Mouse (Mus musculus) liver, adult 2 months (tissue): ENCODE data around the gene Abcf1. TPM values are rescaled to one million over a fixed set of nuclear protein-coding genes. Genes with fewer than 3 reads are reported as not detected.
"Not testable (repeated sequence)": the region's sequence is repeated elsewhere in the genome, so short reads cannot be mapped to it uniquely, and the experiment has no call there.

ENCODE experiments used
- DNase-seq: peaks from one replicate; pipeline ENCODE4 v3.0.0-alpha.2; 2011; ENCODE audit warnings: low read depth, low spot score; ENCODE audit errors: extremely low read depth
- H3K27ac ChIP-seq: fragments of 200-500 bp; replicated peaks from 2 replicates; pipeline ENCODE4 v1.5.1; 2012; ENCODE audit warnings: low read depth, mild to moderate bottlenecking, control low read depth, inconsistent platforms, low read length; ENCODE audit not compliant: insufficient read depth
- H3K27me3 ChIP-seq: fragments of 200-500 bp; 2 replicates; pipeline ENCODE4 v1.6.1; 2012; ENCODE audit warnings: mild to moderate bottlenecking, moderate library complexity, low read length, inconsistent platforms; ENCODE audit not compliant: control insufficient read depth, insufficient read depth
- H3K36me3 ChIP-seq: fragments of 200-500 bp; 2 replicates; pipeline ENCODE4 v1.6.1; 2012; ENCODE audit warnings: low read length, inconsistent platforms; ENCODE audit not compliant: control insufficient read depth, insufficient read depth
- H3K4me1 ChIP-seq: fragments of 200-500 bp; 2 replicates; pipeline ENCODE4 v1.6.1; 2011; ENCODE audit warnings: low read length; ENCODE audit not compliant: control insufficient read depth, insufficient read depth
- H3K4me3 ChIP-seq: fragments of 200-500 bp; 2 replicates; pipeline ENCODE4 v1.5.1; 2011; ENCODE audit warnings: low read depth, mild to moderate bottlenecking, control low read depth, low read length, moderate library complexity; ENCODE audit not compliant: insufficient read depth
- H3K79me2 ChIP-seq: fragments of 200-500 bp; 2 replicates; pipeline ENCODE4 v1.6.1; 2012; ENCODE audit warnings: inconsistent platforms, mild to moderate bottlenecking, low read length, moderate library complexity; ENCODE audit not compliant: control insufficient read depth, insufficient read depth
- H3K9ac ChIP-seq: fragments of 200-500 bp; 2 replicates; pipeline ENCODE4 v1.6.1; 2012; ENCODE audit warnings: low read depth, mild to moderate bottlenecking, control low read depth, inconsistent platforms, low read length
- CTCF ChIP-seq: fragments of 200-500 bp; IDR thresholded peaks from 2 replicates; pipeline ENCODE4 v1.5.1; 2011; ENCODE audit warnings: low read depth, low read length, control low read depth
- POLR2A ChIP-seq: fragments of 200-500 bp; IDR thresholded peaks from 2 replicates; pipeline ENCODE4 v1.6.1; 2011; ENCODE audit warnings: low read length, control low read depth; ENCODE audit not compliant: insufficient read depth; ENCODE audit errors: extremely low read depth
- WGBS: fragments of 180-500 bp; shearing (Covaris S2); methylation state at CpG from one replicate; pipeline ENCODE4 v1.1.7; 2018; 5-methylcytosine and 5-hydroxymethylcytosine counted together
- polyA plus RNA-seq: library from polyadenylated mRNA; depleted of rRNA; stranded (reverse); fragments of >200 nt; gene quantifications from 2 replicates; pipeline ENCODE4 v1.2.3, GENCODE M21; 2012
- total RNA-seq: library from RNA; depleted of rRNA; stranded (reverse); fragments of >200 nt; gene quantifications from 2 replicates; pipeline ENCODE4 v1.2.3, GENCODE M21; 2014

The Abcf1 gene
- total and polyA plus RNA-seq, 2 experiments: 24.1 to 43.2 TPM

GRCm38 (mm10) chr17:35939941-35940340 lies 29.6 kb downstream of the Abcf1 start:
- no peaks in the 10 kb centered on the region for H3K4me1 ChIP-seq
- H3K79me2 ChIP-seq: no peaks in the 10 kb centered on the region
- no peak overlapping the region for H3K4me3 ChIP-seq
- no peak overlapping the region for H3K9ac ChIP-seq
- H3K27ac ChIP-seq: no peak overlapping the region
- H3K27me3 ChIP-seq: no peaks in the 10 kb centered on the region
- WGBS: 63% methylated on average over 1 of the region's 1 CpGs
- no peak for TF ChIP-seq POLR2A
- H3K36me3 ChIP-seq: no peaks in the 10 kb centered on the region
- DNase-seq: no peak

GRCm38 (mm10) chr17:35939108-35939507 lies 30.5 kb downstream of the Abcf1 start:
- TF ChIP-seq POLR2A: no peak
- no peak for TF ChIP-seq CTCF
- H3K27me3 ChIP-seq: no peaks in the 10 kb centered on the region
- 66% methylated on average over 2 of the region's 2 CpGs for WGBS

GRCm38 (mm10) chr17:35937700-35938348 lies 31.7 kb downstream of the Abcf1 start:
- H3K36me3 ChIP-seq: no peaks in the 10 kb centered on the region
- TF ChIP-seq POLR2A (no peak), CTCF (peak; percentile 88)
- H3K4me3 ChIP-seq: no peak overlapping the region
- H3K27me3 ChIP-seq: no peaks in the 10 kb centered on the region
- peak; percentile 57 for DNase-seq
- H3K9ac ChIP-seq: no peak overlapping the region
- H3K4me1 ChIP-seq: no peaks in the 10 kb centered on the region
- H3K79me2 ChIP-seq: no peaks in the 10 kb centered on the region
- 18% methylated on average over 2 of the region's 2 CpGs for WGBS
- H3K27ac ChIP-seq: no peak overlapping the region

More at GRCm38 (mm10) chr17:35939108-35939507, 30.5 kb downstream of the Abcf1 start:
- Histone ChIP-seq H3K27ac (no peak overlapping the region), H3K79me2 (no peaks in the 10 kb centered on the region), H3K36me3 (no peaks in the 10 kb centered on the region), H3K4me3 (no peak overlapping the region), H3K9ac (no peak overlapping the region), H3K4me1 (no peaks in the 10 kb centered on the region)
- no peak for DNase-seq

- not testable (repeated sequence) for DNase-seq, H3K4me3 ChIP-seq, H3K27me3 ChIP-seq, H3K9ac ChIP-seq, H3K27ac ChIP-seq, H3K36me3 ChIP-seq, H3K4me1 ChIP-seq, H3K79me2 ChIP-seq
- WGBS: 86% methylated on average over 14 of the region's 14 CpGs
Measured at GRCm38 (mm10) chr17:35935763-35936162, 33.8 kb downstream of the Abcf1 start.

- H3K4me1 ChIP-seq: no peaks in the 10 kb centered on the region
- no peak overlapping the region for H3K4me3 ChIP-seq
- H3K36me3 ChIP-seq: peaks cover 25% of the 10 kb centered on the region
- no peaks in the 10 kb centered on the region for H3K27me3 ChIP-seq
- peak; percentile 41 for DNase-seq
- no peaks in the 10 kb centered on the region for H3K79me2 ChIP-seq
- TF ChIP-seq CTCF (no peak), POLR2A (no peak)
- H3K27ac ChIP-seq: no peak overlapping the region
- WGBS: 80% methylated on average over 4 of the region's 4 CpGs
- H3K9ac ChIP-seq: no peak overlapping the region
Measured at GRCm38 (mm10) chr17:35932608-35933007, 37.0 kb downstream of the Abcf1 start.

- no peaks in the 10 kb centered on the region for H3K79me2 ChIP-seq
- H3K4me3 ChIP-seq: no peak overlapping the region
- DNase-seq: no peak
- H3K27ac ChIP-seq: no peak overlapping the region
- 92% methylated on average over 12 of the region's 12 CpGs for WGBS
- H3K27me3 ChIP-seq: no peaks in the 10 kb centered on the region
- no peak overlapping the region for H3K9ac ChIP-seq
- H3K36me3 ChIP-seq: peaks cover 40% of the 10 kb centered on the region
- TF ChIP-seq CTCF (no peak), POLR2A (no peak)
- no peaks in the 10 kb centered on the region for H3K4me1 ChIP-seq
Measured at GRCm38 (mm10) chr17:35930627-35931026, 38.9 kb downstream of the Abcf1 start.
